Mouse (Mus musculus) pancreas, adult 10 weeks (tissue): ENCODE results near the gene Gas2. TPM values are rescaled to one million over a fixed set of nuclear protein-coding genes. Genes with fewer than 3 reads are reported as not detected.

ENCODE experiments used
- polyA plus RNA-seq: library from polyadenylated mRNA; stranded (reverse); fragments of 350-450 nt; fragmentation: Illumina TruSeq; extraction: RNeasy Lipid Tissue Mini Kit (QIAGEN cat#74804); gene quantifications from one replicate; pipeline ENCODE4 v1.2.3, GENCODE M21; 2015; ENCODE audit warnings: low read depth, low replicate concordance; ENCODE audit not compliant: insufficient read depth

Gas2 gene
- polyA plus RNA-seq: 2.4 TPM

DNA sequence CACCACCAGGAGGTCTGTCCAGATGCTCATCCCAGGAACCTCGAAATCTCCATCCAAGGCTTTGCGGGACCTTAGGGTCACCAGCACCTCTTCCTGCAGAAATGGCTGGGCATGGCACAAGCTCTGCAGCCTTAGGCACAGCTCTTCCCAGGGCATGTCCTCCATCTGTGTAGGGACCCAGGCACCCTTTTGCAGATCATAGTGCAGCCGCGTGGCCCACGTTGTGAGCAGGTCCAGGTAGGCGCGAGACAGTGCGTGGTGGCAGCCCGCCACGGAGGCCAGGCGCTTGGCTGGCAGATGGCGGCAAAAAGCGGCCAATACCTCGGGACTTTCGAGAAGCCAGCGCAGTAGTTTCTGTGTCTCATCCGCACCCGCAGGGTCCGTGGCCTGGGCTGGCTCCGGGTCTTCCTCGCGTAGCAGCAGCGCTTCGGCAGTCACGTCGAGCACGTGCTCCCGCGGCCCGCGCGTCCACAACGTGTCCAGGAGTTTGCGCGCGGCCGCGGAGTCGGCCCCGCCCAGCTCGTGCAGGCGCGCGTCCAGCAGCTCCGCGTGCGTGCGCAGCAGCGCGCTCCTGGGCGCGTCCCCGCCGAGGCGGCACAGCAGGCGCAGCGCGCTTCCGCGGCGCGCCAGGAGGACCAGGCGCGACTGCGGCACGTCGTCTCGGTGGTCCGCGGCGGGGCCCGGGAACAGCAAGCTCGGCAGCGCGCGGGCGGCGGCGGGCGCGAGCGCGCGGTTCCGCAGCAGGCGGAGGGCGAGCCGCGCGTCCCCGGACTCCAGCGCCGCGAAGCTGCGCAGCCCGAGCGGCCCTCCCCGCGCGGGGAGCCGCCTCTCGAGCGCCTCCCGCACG, at the start of gene Gas2:
Gas2 (plus strand) TSS at position 766 of the 847 bp plus-strand sequence.

DNA sequence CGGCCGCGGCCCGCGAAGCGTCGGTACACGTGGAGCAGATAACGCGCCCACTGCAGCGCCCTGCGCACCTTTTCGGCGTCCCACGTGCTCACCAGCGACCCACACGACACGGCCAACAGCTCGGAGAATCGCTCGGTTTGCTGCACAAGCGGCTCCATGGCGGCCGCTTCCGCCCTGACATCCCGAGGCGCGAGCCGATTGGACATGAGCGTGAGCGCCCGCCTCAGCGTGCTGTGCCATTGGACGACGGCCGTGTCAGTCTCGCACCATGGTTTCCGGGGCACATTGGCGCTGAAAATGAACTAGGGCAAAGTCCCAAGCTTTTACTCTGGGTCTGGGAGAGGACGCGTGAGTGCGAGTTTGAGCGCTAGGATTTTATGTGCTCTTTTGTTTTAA, 280 bp downstream of the Gas2 start, which contains the start of gene Fancf:
Fancf (minus strand) TSS at position 171 of the 396 bp plus-strand sequence.

DNA sequence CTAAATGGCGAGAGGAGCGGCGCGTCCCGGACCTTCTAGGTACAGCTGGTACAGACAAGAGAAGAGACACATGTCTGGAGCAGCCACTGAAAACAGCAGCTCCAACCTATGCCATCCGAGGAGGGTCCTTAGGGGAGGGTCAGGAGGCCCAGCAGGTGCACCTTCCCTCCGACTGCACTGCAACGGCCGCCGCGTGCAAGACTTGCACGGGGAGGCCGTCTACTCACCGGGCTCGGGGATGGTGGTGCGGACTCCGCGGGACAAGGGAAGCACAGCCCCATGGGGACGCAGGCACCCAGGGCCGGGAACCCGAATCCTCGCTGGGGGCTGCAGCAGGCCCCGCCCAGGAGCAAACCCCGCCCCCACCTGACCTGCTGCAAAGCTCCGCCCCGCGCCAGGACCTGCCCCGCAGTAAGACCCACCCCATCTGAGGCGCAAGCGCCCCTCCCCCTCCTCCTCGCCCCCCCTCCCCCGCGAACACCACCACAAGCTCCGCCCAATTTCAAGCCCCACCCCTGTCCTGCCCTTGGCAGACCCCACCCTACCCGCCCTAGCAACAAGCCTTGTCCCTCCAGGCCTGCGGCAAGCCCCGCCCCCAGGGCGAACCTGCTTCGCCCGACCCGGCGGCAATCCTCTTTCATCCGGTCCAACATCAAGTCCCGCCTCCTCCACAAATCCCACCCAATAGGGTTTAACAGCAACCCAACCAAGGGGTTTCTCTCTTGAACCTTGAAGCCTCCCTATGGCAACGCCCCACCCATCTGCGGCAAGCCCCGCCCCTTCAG, 143.9 kb downstream of the Gas2 start, which contains the start of gene Svip:
Svip (minus strand) TSS at position 508 of the 785 bp plus-strand sequence.

DNA sequence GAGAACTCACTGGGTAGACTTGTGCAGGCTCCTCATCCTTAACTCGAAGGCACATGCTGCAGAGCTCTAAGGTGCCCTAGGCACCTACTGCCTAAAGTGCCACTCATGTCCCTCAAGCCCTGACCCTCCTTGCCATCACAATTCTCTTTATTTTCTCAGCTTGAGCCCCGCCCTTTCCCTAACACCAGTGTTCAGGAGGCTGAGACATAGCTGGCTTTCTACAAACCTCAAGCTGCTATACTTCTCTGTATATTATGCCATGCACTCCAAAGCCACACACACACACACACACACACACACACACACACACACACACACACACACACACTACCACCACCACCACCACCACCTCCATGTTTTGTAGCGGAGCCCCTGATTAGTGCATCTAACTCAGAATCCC, 153.8 kb downstream of the Gas2 start, which contains the start of gene 1700015G11Rik:
1700015G11Rik (minus strand) TSS at position 101 of the 400 bp plus-strand sequence.

Other genes starting within 250 kb of the Gas2 start
- not detected for gene Slc17a6, start 240.0 kb upstream of the Gas2 start, polyA plus RNA-seq
- 0.50 TPM for gene Fancf, start 252 bp downstream of the Gas2 start, polyA plus RNA-seq
- gene Svip, start 144.0 kb downstream of the Gas2 start, polyA plus RNA-seq: 5.7 TPM
- not detected for gene 1700015G11Rik, start 153.7 kb downstream of the Gas2 start, polyA plus RNA-seq